Mouse (Mus musculus): Measurements from ENCODE around the gene Sapcd1.

Gene Sapcd1

DNA sequence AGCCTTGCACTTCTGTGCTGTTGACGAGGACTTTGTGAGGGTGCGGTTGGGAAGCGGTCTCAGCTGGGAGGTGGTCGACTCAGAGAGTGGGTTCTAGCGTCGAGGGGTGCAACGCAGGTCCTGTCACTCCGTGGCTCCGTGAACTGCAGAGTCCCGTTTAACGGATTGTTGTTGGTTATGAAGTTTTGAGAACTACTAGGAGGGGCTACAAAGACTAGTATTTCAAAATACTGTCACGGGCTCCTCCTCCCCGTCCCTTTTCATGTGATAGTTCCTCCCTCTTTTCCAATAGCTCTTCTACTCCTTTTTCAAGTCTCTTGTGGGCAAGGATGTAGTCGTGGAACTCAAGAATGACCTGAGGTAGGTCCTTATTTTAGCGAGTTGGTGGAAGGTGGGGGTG lies 45.5 kb downstream of the Sapcd1 start:
- in situ Hi-C loops (cut with MboI, MseI), result no loop called here

- in situ Hi-C loops (cut with MboI, MseI), result no loop called here
Observed at GRCm38 (mm10) chr17:34981690-34982180, 46.1 kb downstream of the Sapcd1 start, which contains the start of gene Lsm2. TSS of gene Lsm2 (plus strand) at chr17:34981862.

- in situ Hi-C loops (cut with MboI, MseI), result no loop called here
Observed at GRCm38 (mm10) chr17:34980655-34981054, 47.2 kb downstream of the Sapcd1 start.

DNA sequence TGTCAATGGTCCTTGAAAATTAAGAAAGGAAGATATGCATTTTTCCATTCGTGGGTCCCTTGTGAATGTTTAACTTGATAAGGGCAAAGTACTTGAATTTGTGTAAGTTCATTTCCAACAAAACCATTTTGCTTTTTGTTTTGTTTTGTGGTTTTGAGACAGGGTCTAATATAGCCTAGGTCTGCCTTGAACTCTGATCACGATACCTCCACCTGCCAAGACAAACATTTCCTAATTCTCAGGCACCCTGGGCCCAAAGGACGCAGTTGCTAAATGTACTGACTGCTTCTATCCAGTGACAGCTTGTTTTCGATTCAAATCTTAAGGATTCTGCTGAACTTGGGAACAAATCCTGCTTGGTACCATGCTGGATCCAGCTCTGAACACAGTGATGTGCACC lies 48.2 kb downstream of the Sapcd1 start:
- in situ Hi-C loops (cut with MboI, MseI), result no loop called here

DNA sequence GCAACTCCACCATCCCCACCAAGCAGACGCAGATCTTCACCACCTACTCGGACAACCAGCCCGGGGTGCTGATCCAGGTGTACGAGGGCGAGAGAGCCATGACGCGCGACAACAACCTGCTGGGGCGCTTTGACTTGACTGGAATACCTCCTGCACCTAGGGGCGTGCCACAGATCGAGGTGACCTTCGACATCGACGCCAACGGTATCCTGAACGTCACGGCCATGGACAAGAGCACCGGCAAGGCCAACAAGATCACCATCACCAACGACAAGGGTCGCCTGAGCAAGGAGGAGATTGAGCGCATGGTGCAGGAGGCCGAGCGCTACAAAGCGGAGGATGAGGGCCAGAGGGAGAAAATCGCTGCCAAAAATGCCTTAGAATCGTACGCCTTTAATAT lies 49.6 kb downstream of the Sapcd1 start:
- in situ Hi-C loops (cut with MboI, MseI), result no loop called here

DNA sequence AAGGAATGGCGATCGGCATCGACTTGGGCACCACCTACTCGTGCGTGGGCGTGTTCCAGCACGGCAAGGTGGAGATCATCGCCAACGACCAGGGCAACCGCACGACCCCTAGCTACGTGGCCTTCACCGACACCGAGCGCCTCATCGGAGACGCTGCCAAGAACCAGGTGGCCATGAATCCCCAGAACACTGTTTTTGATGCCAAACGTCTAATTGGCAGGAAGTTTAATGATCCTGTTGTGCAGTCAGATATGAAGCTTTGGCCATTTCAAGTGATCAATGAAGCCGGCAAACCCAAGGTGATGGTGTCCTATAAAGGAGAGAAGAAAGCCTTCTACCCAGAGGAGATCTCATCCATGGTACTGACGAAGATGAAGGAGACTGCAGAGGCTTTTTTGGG lies 50.8 kb downstream of the Sapcd1 start:
- in situ Hi-C loops (cut with MboI, MseI), result no loop called here
